Comparison of ENCODE assay signal across 7 mouse cellular contexts in the genomic region with DNA sequence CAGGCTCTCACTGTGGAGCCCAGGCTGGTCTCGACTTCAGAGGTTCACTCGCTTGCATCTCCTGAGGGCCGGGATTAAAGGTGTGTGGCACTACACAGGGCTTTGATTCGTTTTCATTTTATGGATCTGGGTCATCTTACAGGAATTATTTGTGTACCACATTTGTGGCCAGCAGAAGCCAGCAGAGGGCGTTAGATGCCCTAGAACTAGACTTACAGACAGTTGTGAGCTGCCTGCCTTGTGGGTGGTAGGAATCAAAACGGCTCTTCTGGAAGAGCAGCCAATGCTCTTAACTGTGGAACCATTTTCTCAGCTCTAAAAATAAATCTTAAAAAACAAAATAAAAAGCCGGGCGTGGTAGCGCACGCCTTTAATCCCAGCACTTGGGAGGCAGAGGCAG. TPM values are rescaled to one million over a fixed set of nuclear protein-coding genes. Genes with fewer than 3 reads are reported as not detected.
DNase-seq lines count a peak whose midpoint lies in the region; ATAC-seq lines count a peak whose summit lies in the region.

No protein-coding gene starts in this region.

- ATAC-seq in CD4-positive, CD25-positive, alpha-beta regulatory T cell, adult 4 months = no peak

- peak; percentile 12 for DNase-seq in ovary, postnatal 36 days (ENCODE audit: low spot score)
- DNase-seq in ovary, postnatal 10 days (ENCODE audit: low spot score) = no peak
- DNase-seq in cerebellum, adult 11 months = peak; percentile 56
- peak; percentile 19 to 47 for DNase-seq in kidney, adult 8-10 months
- peak; percentile 52 for DNase-seq in mesoderm, embryonic 11.5 days (ENCODE audit: low read depth, low spot score)
- DNase-seq in ovary, postnatal 14 days (ENCODE audit: low spot score) = no peak

RNA-seq across cellular contexts. Expression of gene Rce1, which starts 18.8 kb away (rescaled TPM):
- 10 to 100 TPM; 45.3 to 50.7 TPM for polyA plus RNA-seq in CD4-positive, CD25-positive, alpha-beta regulatory T cell, adult 4 months (2017; shearing (Covaris generic))

RNA-seq across cellular contexts. Expression of gene Lrfn4, which starts 28.8 kb away (rescaled TPM):
- not detected for polyA plus RNA-seq in CD4-positive, CD25-positive, alpha-beta regulatory T cell, adult 4 months (2017; shearing (Covaris generic))

RNA-seq across cellular contexts. Expression of gene Gm960, which starts 54.2 kb away (rescaled TPM):
- polyA plus RNA-seq in CD4-positive, CD25-positive, alpha-beta regulatory T cell, adult 4 months (2017; shearing (Covaris generic)) = not detected

Comparison
In these comparisons a context has a peak if more than half of its experiments do, and no peak if none do; other contexts are left out.
1. DNase-seq: peak in ovary, postnatal 36 days (single experiment), cerebellum, adult 11 months (single experiment), kidney, adult 8-10 months (2 of 2) and mesoderm, embryonic 11.5 days (single experiment); none in ovary, postnatal 10 days (single experiment) and ovary, postnatal 14 days (single experiment).